Mouse (Mus musculus): Measurements from ENCODE around the gene Tekt1.

- TF ChIP-seq ZNF384 (IDR thresholded peaks at IDR 0.05; ENCODE audit: low read depth, low read length): no peak
- no peak for TF ChIP-seq CHD2 (IDR thresholded peaks at IDR 0.05; ENCODE audit: low read depth, low read length)
Measured at GRCm38 (mm10) chr11:72311355-72312001, 50.8 kb downstream of the Tekt1 start.

All from ES-E14 (cell line).